Mouse (Mus musculus) T-cell, adult 2 months (primary cell): ENCODE data around the gene 4632433K11Rik.
"Not testable (repeated sequence)": the region's sequence is repeated elsewhere in the genome, so short reads cannot be mapped to it uniquely, and the experiment has no call there.

Experiments
- DNase-seq: peaks from one replicate; pipeline ENCODE4 v3.0.0; 2022; ENCODE audit warnings: low spot score

4632433K11Rik gene

DNA sequence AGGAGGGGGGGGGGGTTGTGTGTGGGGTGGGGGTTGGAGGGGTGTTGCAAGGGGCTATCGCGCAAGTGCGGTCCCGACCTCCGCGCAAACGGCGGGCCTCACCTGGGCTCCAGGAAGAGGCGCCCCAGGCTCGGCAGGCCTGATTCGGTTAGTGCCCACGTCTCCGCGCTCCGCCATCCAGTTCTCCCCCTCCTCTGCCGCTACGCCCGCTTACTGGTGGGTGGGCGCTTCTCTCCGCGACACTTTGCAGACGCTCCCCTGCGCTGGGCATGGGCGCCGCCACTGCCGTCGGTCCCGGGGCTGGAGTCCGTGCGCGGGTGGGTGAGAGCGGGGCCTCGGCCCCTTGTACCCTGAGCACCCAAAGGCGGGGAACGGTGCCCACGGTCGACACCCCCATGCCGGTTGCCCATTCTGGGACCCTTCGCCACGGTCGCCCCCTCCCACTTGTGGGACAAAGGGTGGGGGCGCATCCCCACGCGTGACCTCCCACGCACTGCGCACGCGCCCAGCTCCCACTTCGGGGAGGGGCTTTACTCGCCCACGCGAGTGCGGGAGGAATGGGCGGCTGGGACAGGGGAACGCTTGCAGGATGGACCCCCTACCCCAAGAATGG lies 22.8 kb downstream of the 4632433K11Rik start:
- no peak for DNase-seq

- no peak for DNase-seq
Measured at GRCm38 (mm10) chr7:5057381-5057780, 23.5 kb downstream of the 4632433K11Rik start.

- no peak for DNase-seq
Measured at GRCm38 (mm10) chr7:5057804-5058203, 23.9 kb downstream of the 4632433K11Rik start.

DNA sequence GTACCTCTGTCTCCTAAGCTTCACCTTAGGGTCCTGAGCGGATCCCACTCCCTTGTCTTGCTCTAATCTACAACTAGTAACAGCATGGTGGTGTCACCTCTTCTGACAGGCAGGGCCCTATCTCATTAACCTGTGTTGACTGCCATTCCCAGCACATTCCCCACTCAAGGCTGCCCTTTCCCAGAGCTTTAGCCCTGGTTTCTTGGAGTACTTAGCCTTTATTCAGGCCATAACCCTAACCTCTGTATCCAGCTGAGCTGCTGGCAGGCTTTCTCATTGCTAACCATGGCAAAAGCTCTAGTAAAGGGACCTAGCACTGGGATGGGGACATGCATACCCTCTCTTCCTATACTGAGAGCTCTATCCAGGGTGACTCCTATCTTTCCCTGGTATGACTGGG lies 24.7 kb downstream of the 4632433K11Rik start:
- no peak for DNase-seq

DNA sequence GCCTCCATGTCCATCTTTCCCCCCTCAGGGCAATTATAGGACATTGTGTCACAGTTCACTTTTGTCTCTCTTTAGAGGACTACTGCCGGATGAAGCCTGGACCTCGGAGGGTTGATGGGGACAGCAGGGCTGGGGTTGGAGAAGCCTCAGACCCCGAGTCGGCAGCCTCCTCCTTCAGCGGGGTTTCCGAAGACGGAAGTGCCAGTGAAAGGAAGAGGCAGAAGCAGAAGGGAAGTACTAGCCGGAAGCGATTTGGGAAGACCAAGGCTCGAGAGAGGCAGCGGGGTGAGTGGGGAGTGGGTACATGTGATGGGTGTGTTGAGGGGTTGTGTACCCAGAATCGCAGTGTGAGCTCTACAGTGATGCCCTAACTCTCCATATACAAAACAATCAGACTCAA lies 25.5 kb downstream of the 4632433K11Rik start:
- DNase-seq = no peak

GRCm38 (mm10) chr7:5060239-5060731 lies 26.4 kb downstream of the 4632433K11Rik start:
- DNase-seq = peak; percentile 66

- DNase-seq = peak; percentile 98
Measured at GRCm38 (mm10) chr7:5060944-5061773, 27.2 kb downstream of the 4632433K11Rik start.

- DNase-seq = peak; percentile 94
Measured at GRCm38 (mm10) chr7:5061774-5062359, 27.9 kb downstream of the 4632433K11Rik start, which contains the start of gene U2af2. Gene U2af2 (plus strand): TSS chr7:5062143.

DNA sequence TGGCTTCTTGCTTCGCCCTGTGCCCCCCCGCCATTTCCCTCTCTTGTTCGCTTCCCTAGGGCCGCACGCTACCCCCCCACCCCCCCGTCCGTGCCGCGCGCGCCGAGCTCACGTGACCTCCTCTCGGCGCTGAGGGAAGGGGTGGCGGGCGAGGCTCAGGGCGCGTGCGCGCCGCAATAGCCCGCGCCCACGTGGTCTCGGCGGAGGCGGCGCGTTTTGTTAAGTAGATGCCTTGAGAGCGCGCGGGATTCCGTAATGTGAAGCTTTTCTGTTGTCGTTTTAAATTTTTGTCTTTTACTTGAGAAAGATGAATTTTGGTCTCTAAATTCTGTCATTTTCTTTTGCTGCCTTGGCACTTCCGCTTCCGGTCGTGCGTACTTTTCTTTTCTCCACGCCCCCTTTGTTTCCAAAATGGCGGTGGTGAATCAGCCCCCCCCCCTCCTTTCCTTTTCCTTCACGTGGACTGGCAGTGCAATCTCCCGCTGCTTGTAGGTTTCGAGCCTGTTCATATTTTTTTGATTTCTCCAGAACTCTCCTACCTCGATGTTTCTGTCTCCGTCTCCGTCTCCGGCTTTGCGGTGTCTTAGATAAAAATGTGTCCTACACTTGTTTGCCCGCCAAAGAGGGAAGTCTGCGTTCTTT lies 28.6 kb downstream of the 4632433K11Rik start:
- DNase-seq = peak; percentile 79

GRCm38 (mm10) chr7:5064886-5065285 lies 31.0 kb downstream of the 4632433K11Rik start:
- DNase-seq = no peak

DNA sequence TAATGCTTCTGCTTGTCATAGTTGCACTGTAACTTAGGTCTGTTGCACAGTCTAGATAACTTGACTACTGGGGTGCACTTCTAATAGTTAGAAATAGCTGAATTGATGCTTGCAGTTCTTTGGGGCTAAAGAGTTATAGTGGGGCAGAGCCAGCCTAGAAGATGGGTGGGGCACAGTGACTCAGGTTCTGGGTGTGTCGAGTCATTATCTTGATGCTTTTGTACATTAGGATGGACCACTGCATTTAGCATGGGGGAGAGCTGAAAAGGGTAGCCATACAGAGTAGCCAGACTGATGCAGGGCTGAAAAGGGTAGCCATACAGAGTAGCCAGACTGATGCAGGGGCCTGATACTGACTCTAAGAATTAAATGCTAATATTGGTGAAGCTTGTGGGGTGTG lies 39.7 kb downstream of the 4632433K11Rik start:
- DNase-seq = no peak

GRCm38 (mm10) chr7:5074984-5075383 lies 41.1 kb downstream of the 4632433K11Rik start:
- no peak for DNase-seq

GRCm38 (mm10) chr7:5076931-5077330 lies 43.0 kb downstream of the 4632433K11Rik start:
- DNase-seq = no peak

GRCm38 (mm10) chr7:5079365-5080009 lies 45.6 kb downstream of the 4632433K11Rik start:
- DNase-seq = not testable (repeated sequence)

GRCm38 (mm10) chr7:5080010-5080751 lies 46.3 kb downstream of the 4632433K11Rik start, which contains the start of gene Epn1:
Gene Epn1 (plus strand): TSS chr7:5080235.
- peak; percentile 97 for DNase-seq

DNA sequence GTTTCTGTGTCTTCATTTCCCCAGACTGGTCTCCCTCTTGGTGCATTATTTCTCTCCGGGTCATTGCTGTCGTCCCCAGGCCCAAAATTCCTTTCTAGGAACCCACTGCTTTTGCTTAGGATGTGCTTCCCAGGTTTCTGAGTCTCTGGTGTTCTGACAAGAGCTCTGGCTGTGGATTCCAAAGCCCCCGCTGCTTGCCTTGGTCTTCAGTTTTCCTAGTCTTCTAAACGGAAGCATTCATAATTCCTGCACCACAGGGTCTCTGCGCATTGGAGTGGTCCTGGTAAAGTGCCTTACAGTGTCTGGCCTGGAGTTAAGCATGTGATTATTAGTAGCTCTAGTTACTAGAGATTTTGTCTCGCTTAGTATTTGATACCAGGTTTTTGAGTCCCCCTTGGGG lies 46.9 kb downstream of the 4632433K11Rik start:
- no peak for DNase-seq

- DNase-seq = no peak
Measured at GRCm38 (mm10) chr7:5081241-5081640, 47.3 kb downstream of the 4632433K11Rik start.

GRCm38 (mm10) chr7:5081939-5082338 lies 48.0 kb downstream of the 4632433K11Rik start:
- no peak for DNase-seq

GRCm38 (mm10) chr7:5083325-5084105 lies 49.6 kb downstream of the 4632433K11Rik start:
- no peak for DNase-seq
